Mouse (Mus musculus) mesoderm, embryonic 11.5 days (tissue): ENCODE measurements around the gene Esrrb.
A peak's percentile ranks its signal among the peaks of the same experiment; 100 is the strongest.

Source experiments
- DNase-seq: peaks from one replicate; pipeline ENCODE4 v3.0.0-alpha.2; 2012; ENCODE audit warnings: low read depth, low spot score

Esrrb gene

GRCm38 (mm10) chr12:86360696-86361631 is at the start of gene Esrrb:
TSS of gene Esrrb (plus strand) at chr12:86361117.
- no peak for DNase-seq

- no peak for DNase-seq
Measured at GRCm38 (mm10) chr12:86320629-86321028, 40.3 kb upstream of the Esrrb start.

- DNase-seq, result no peak
Measured at GRCm38 (mm10) chr12:86324297-86324696, 36.6 kb upstream of the Esrrb start.

- DNase-seq, result no peak
Measured at GRCm38 (mm10) chr12:86329813-86330212, 31.1 kb upstream of the Esrrb start.

- DNase-seq, result no peak
Measured at GRCm38 (mm10) chr12:86330684-86331083, 30.2 kb upstream of the Esrrb start.

- DNase-seq, result peak; percentile 20
Measured at GRCm38 (mm10) chr12:86331248-86331647, 29.7 kb upstream of the Esrrb start.

- no peak for DNase-seq
Measured at GRCm38 (mm10) chr12:86336209-86336608, 24.7 kb upstream of the Esrrb start.

GRCm38 (mm10) chr12:86336887-86337286 is 24.0 kb upstream of the Esrrb start:
- no peak for DNase-seq

GRCm38 (mm10) chr12:86349477-86349876 is 11.4 kb upstream of the Esrrb start:
- DNase-seq, result no peak

- DNase-seq, result no peak
Measured at GRCm38 (mm10) chr12:86359406-86359805, 1.5 kb upstream of the Esrrb start.

GRCm38 (mm10) chr12:86359873-86360272 is 1.0 kb upstream of the Esrrb start:
- no peak for DNase-seq

- no peak for DNase-seq
Measured at GRCm38 (mm10) chr12:86364285-86364684, 3.4 kb downstream of the Esrrb start.

GRCm38 (mm10) chr12:86364756-86365155 is 3.8 kb downstream of the Esrrb start:
- no peak for DNase-seq

- DNase-seq, result no peak
Measured at GRCm38 (mm10) chr12:86370611-86371383, 9.9 kb downstream of the Esrrb start.

- DNase-seq, result no peak
Measured at GRCm38 (mm10) chr12:86374286-86374685, 13.4 kb downstream of the Esrrb start.

GRCm38 (mm10) chr12:86379672-86380213 is 18.8 kb downstream of the Esrrb start:
- DNase-seq, result no peak

GRCm38 (mm10) chr12:86383803-86384202 is 22.9 kb downstream of the Esrrb start:
- no peak for DNase-seq

- DNase-seq, result no peak
Measured at GRCm38 (mm10) chr12:86387671-86388270, 26.9 kb downstream of the Esrrb start.

GRCm38 (mm10) chr12:86394773-86395172 is 33.9 kb downstream of the Esrrb start:
- no peak for DNase-seq

GRCm38 (mm10) chr12:86395326-86395725 is 34.4 kb downstream of the Esrrb start:
- DNase-seq, result no peak

- no peak for DNase-seq
Measured at GRCm38 (mm10) chr12:86398762-86399161, 37.8 kb downstream of the Esrrb start.

GRCm38 (mm10) chr12:86402718-86403117 is 41.8 kb downstream of the Esrrb start:
- peak; percentile 80 for DNase-seq
